Mouse (Mus musculus) midbrain, embryonic 10.5 days (tissue): ENCODE data around the gene Ly6g6e. TPM values are rescaled to one million over a fixed set of nuclear protein-coding genes. Genes with fewer than 3 reads are reported as not detected.
A peak's percentile ranks its signal among the peaks of the same experiment; 100 is the strongest.

ENCODE experiments used
- DNase-seq: peaks from one replicate; pipeline ENCODE4 v3.0.0-alpha.2; 2017; ENCODE audit warnings: low spot score
- H3K27ac ChIP-seq: fragments of 300-500 bp; sonication (generic); replicated peaks from 2 replicates; pipeline ENCODE4 v1.5.1; 2016; ENCODE audit warnings: mild to moderate bottlenecking
- H3K27me3 ChIP-seq: fragments of 300-500 bp; sonication (generic); 2 replicates; pipeline ENCODE4 v1.6.1; 2016; ENCODE audit warnings: low read depth, mild to moderate bottlenecking; ENCODE audit not compliant: poor library complexity, severe bottlenecking
- H3K36me3 ChIP-seq: fragments of 300-500 bp; sonication (generic); 2 replicates; pipeline ENCODE4 v1.6.1; 2016; ENCODE audit warnings: mild to moderate bottlenecking, moderate library complexity
- H3K4me1 ChIP-seq: fragments of 300-500 bp; sonication (generic); 2 replicates; pipeline ENCODE4 v1.6.1; 2016
- H3K4me3 ChIP-seq: fragments of 300-500 bp; sonication (generic); 2 replicates; pipeline ENCODE4 v1.5.1; 2016; ENCODE audit warnings: mild to moderate bottlenecking, moderate library complexity
- H3K9me3 ChIP-seq: fragments of 300-500 bp; sonication (generic); replicated peaks from 2 replicates; pipeline ENCODE4 v1.6.1; 2016; ENCODE audit warnings: mild to moderate bottlenecking
- WGBS: fragments of 180-500 bp; shearing (Covaris S2); methylation state at CpG from one replicate; pipeline ENCODE4 v1.1.7; 2016; 5-methylcytosine and 5-hydroxymethylcytosine counted together
- polyA plus RNA-seq: library from polyadenylated mRNA; unstranded; fragments of >200 nt; fragmentation: Nextera tagmentation; extraction: Ambion mirVana; gene quantifications from 2 replicates; pipeline ENCODE4 v1.2.1, GENCODE M21; 2016

Ly6g6e gene
- polyA plus RNA-seq, 1 experiment from 2014 or later: 0.59 TPM

DNA sequence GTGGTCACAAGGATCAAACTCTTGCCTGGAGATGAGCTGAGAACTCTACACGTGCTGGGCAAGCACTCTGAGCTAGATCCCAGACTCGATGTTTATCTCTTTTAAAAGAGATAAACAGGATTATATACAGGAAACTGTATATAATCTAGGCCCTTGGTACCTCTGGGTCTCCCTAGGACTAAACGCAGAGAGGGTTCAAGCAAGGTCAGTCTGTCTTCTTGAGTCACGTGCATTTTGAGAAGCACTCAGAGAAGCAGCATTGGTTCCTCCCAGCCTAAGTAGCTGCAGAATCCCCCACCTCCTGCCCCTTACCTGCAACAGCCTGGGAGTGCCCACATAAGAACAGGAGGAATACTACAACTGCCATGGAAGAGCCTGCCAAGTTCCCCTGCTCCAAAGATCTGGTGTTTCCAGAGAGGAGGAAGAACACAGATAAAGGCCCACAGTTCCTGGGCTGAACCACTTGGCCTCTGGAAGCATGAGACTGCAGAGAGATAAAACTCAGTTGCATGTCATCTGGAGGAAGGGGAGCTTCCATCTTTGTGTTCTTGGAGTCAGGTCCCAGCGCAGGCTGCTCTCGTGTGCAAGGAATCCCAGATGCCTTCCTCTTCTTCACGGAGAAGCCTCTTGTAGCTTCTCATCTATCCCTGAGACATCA lies 8.6 kb downstream of the Ly6g6e start, which contains the start of gene Ly6g6f:
Ly6g6f (minus strand) TSS at position 403 of the 658 bp plus-strand sequence.
- Histone ChIP-seq H3K4me3 (no peak within 1 kb of the TSS), H3K27ac (no peak within 1 kb of the TSS), H3K9me3 (no peaks in the 10 kb centered on the region), H3K27me3 (no peaks in the 10 kb centered on the region), H3K4me1 (peaks cover 10% of the 10 kb centered on the region), H3K36me3 (peaks cover under 1% of the 10 kb centered on the region; the same call in 1 of the 2 replicates)
- DNase-seq: no peak
- 86% methylated on average over 7 of the region's 7 CpGs for WGBS

DNA sequence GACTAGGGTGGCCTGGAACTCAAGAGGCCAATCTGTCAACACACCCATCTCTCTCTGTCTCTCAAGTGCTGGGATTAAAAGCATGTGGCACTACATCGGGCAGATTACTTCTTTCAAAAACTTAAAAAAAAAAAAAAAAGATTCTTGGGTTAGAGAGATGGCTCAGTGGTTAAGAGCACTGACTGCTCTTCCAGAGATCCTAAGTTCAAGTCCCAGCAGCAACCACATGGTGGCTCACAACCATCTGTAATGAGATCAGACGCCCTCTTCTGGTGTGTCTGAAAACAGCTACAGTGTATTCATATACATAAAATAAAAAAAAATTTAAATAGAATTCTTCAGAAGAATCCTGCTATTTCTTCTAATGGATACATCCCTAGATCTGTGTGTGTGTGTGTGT lies 11.4 kb downstream of the Ly6g6e start:
- no peak for DNase-seq
- 57% methylated on average over 2 of the region's 2 CpGs for WGBS
- H3K36me3 ChIP-seq: peaks cover 28% of the 10 kb centered on the region

DNA sequence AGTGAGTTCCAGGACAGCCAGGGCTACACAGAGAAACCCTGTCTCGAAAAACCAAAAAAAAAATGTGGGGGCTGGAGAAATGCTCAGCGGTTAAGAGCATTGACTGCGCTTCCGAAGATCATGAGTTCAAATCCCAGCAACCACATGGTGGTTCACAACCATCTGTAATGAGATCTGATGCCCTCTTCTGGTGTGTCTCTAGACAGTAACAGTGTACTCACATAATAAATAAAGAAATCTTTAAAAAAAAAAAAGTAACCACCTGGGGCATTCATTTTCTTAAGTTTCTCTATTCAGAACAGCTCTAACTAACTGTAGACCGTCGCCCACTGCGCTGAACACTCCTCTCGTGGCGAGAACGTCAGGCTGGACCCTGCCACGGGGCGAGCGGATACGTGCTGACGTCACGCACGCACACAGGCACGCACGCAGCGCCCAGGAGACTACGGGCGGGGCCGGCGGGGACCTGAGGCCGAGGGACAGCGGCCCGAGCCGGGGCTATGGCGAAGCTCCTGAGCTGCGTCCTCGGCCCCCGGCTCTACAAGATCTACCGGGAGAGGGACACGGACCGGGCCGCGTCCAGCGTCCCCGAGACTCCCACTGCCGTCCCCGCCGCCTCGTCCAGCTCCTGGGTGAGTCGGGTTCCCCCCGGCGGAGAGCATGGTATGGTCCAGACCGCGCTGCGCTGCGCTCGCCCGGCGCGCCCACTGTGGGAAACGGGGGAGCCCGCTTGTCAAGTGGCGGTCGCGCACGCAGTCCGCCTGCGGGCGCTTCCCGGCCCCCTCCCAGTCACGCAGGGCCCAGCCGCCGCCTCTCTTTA lies 12.3 kb downstream of the Ly6g6e start, which contains the start of gene Abhd16a:
Abhd16a (plus strand) TSS at position 439 of the 820 bp plus-strand sequence.
- peak; percentile 95 for DNase-seq
- WGBS: 3% methylated on average over 67 of the region's 67 CpGs
- peaks cover 14% of the 10 kb centered on the region for H3K4me1 ChIP-seq
- no peaks in the 10 kb centered on the region for H3K9me3 ChIP-seq
- peaks cover 37% of the 10 kb centered on the region for H3K36me3 ChIP-seq
- peak within 1 kb of the TSS; percentile 82 for H3K4me3 ChIP-seq
- H3K27ac ChIP-seq: peak within 1 kb of the TSS; percentile 99
- no peaks in the 10 kb centered on the region for H3K27me3 ChIP-seq

More for the DNA sequence above, 11.4 kb downstream of the Ly6g6e start:
- Histone ChIP-seq H3K27ac (no peak overlapping the region), H3K9me3 (no peaks in the 10 kb centered on the region), H3K27me3 (no peaks in the 10 kb centered on the region), H3K4me3 (no peak overlapping the region), H3K4me1 (peaks cover 14% of the 10 kb centered on the region)

DNA sequence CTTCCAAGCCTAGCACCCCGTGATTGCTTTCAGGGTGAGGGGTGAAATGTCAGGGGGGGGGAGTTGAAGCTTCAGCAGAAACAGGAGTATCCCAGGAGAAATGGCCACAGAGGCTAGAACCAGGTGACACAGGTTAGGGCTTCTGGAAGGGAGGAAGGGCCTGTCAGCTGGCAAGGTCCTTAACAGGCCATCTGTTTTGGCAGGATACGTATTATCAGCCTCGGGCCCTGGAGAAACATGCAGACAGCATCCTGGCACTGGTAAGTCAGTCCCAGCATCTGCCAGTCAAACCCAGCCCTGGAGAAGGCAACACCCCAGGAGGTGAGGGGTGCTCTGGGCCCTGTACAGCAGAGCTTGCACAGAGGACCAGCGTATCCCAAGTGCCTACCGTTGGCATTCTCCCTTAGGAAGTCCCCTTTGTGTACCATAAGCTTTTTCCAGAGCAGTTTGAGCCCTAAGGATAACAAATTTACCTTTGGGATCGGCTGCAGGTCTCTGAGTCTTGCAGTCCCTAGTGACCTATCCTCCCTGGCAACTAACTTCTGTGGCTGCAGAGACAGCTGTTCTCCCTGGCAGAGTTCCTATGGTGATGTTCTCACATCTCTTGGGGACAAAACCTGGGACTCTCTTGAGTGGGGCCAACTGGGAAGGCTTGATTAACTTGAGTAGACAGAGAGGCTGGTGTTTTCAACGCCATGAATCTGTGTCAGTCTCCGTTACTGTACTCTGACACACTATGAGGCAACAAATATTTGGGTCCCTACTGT lies 13.6 kb downstream of the Ly6g6e start:
- DNase-seq: no peak
- Histone ChIP-seq H3K4me1 (peaks cover 14% of the 10 kb centered on the region), H3K36me3 (peaks cover 50% of the 10 kb centered on the region), H3K27ac (peak overlapping the region; percentile 99; the same call in 1 of the 2 replicates), H3K9me3 (no peaks in the 10 kb centered on the region), H3K27me3 (no peaks in the 10 kb centered on the region), H3K4me3 (peak overlapping the region; percentile 82)
- WGBS: 81% methylated on average over 8 of the region's 8 CpGs

DNA sequence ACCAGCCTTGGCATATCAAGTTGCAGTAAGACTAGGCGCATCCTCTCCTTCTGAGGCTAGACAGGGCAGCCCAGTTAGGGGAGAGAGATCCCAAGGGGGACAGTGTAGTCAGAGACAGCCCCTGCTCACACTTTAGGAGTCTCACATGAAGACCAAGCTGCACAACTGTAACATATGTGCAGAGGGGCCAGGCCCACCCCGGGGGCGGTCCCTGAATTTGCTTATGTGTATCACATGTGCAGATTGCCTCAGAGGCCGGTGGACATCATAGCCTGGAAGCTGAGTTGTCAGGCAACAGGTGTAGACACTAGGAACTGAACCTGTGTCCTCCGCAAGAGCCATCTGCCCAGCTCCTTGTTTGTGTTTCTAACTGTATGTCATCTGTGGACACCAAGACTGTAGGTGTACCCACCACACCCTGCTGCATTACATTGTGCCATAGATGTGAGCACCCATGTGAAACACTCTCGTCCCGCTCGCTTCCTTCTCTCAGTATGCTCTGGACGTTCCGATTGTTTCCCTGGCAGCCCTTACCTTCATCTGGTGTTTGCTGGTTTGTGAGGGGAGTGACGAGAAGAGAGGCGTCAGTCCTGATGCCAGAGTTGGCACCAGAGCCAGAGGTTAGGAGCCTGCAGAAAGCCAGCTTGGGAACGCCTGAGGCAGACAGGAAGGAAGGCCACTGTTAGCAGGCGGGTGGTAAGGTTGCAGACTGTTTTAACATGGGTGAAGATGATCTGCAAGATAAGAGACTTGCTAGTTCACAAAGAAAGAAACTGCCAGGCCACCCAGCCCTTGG lies 15.9 kb downstream of the Ly6g6e start:
- H3K27ac ChIP-seq: no peak overlapping the region
- H3K4me1 ChIP-seq: peaks cover 14% of the 10 kb centered on the region
- no peaks in the 10 kb centered on the region for H3K9me3 ChIP-seq
- 91% methylated on average over 14 of the region's 14 CpGs for WGBS
- no peaks in the 10 kb centered on the region for H3K27me3 ChIP-seq
- no peak for DNase-seq
- H3K4me3 ChIP-seq: no peak overlapping the region
- peaks cover 73% of the 10 kb centered on the region for H3K36me3 ChIP-seq

DNA sequence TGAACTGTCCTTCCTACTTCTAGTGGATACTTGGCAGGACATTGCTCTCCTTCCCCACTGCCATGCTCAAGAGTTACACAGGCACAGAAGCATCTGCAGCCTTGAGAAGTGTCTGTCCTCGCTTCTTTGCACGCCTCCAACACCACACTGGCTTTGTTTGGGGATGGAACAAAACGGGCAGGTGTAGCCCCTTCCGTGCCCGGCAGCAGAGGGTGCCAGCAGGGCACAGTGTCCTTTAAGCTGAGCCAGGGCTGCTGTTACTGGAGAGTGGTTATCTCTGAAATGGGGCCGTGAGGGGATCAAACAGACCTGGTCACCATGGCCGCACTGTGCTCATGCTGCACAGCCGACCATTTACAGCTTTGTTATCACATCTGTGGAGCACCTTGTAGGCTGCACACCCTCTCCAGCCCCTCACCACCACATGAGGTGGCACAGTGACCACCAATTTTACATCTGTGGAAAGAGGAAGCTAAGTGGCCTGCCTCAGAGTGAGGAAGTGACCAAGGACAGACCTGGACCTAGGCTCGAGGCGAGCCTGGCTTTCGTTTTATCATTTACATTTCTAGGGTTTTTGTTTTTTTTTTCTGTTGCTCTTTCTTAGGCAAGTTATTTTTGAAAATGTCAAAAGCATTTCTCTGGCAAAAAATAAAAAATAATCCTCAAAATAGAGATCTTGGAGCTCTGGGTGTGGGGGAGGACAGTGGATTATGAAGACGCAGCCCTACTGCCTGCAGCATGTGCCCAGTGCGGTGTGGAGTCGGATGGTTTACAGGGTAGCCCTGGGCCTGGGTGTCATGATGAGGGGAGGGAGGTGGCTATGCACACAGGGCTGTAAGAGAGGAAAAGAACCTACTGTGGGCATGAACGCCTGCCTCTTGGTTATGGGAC lies 18.0 kb downstream of the Ly6g6e start:
- WGBS: 91% methylated on average over 15 of the region's 15 CpGs
- Histone ChIP-seq H3K4me1 (peaks cover 12% of the 10 kb centered on the region), H3K27me3 (no peaks in the 10 kb centered on the region), H3K36me3 (peaks cover 93% of the 10 kb centered on the region), H3K4me3 (no peak overlapping the region), H3K9me3 (no peaks in the 10 kb centered on the region), H3K27ac (no peak overlapping the region)
- no peak for DNase-seq

DNA sequence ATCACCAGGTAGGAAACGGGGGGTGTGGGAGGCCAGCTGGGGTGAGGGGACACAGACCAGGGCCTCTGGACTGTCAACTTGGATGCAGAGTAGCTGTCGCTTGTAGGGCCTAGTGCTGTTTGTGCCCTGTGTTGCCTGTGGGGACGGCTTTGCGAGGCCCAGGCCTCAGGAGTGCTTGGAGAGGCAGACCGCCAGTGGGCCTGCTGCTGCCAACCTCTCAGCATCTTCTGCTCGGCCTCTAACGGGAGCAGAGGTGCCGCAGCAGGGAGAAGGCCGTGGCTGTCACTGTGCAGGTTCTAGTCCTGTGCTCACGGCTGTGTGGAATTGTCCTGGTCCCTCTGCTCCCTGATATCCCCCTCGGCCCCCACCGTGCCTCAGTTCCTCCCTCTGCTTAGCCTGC lies 19.9 kb downstream of the Ly6g6e start:
- no peak overlapping the region for H3K4me3 ChIP-seq
- no peaks in the 10 kb centered on the region for H3K9me3 ChIP-seq
- WGBS: 82% methylated on average over 12 of the region's 12 CpGs
- no peaks in the 10 kb centered on the region for H3K27me3 ChIP-seq
- no peak overlapping the region for H3K27ac ChIP-seq
- DNase-seq: no peak
- H3K4me1 ChIP-seq: no peaks in the 10 kb centered on the region
- H3K36me3 ChIP-seq: peaks cover 99% of the 10 kb centered on the region

DNA sequence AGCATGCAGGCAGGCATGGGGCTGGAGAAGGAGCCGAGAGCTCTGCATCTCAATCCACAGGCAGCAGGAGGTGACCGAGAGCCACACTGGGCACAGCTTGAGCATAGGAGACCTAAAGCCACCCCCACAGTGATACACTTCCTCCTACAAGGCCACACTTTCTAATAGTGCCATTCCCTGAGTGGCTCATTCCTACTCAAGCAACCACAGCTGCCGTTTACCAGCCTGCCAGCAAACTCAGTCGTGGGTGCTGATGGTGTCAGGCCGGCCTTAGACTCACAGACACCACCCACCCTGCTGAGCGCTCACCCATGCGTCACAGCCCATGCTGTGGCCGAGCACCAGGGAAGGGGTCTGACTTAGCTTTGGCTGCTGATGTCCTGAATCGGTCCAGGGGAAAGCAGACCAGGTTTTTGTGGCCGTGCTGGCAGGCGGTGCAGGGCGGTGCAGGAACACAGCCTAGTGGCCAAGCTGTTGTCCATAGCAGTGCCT lies 20.5 kb downstream of the Ly6g6e start:
- H3K27me3 ChIP-seq: no peaks in the 10 kb centered on the region
- no peak overlapping the region for H3K27ac ChIP-seq
- H3K4me3 ChIP-seq: no peak overlapping the region
- WGBS: 74% methylated on average over 12 of the region's 12 CpGs
- peaks cover 99% of the 10 kb centered on the region for H3K36me3 ChIP-seq
- no peaks in the 10 kb centered on the region for H3K9me3 ChIP-seq
- DNase-seq: no peak
- no peaks in the 10 kb centered on the region for H3K4me1 ChIP-seq

DNA sequence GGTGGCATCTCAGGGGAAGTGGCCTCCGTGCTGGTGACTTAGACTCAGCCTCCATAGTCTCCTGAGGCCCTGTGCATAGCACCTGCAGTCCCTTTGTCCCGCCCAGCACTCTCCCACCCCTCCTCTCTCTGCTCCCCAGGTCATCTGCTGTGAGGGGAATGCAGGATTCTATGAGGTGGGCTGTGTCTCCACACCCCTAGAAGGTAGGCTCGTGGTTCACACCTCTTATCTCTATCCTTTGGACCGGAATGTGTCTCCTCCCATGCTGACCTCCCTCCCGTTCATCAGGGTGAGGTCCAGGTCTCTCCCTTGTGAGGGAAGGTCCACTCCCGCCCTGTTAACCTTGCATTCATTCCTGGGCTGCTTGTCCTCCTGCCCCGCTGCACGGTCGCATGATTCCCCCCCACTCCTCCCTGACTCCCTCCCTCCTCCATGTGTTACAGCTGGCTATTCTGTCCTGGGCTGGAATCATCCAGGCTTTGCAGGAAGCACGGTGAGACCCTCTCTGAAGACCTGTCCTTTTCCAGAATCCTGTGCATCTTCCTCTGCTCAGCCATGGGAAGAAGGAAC lies 23.6 kb downstream of the Ly6g6e start:
- Histone ChIP-seq H3K4me1 (no peaks in the 10 kb centered on the region), H3K9me3 (no peaks in the 10 kb centered on the region), H3K36me3 (peaks cover 88% of the 10 kb centered on the region), H3K4me3 (no peak overlapping the region), H3K27me3 (no peaks in the 10 kb centered on the region), H3K27ac (no peak overlapping the region)
- DNase-seq: no peak
- 77% methylated on average over 10 of the region's 10 CpGs for WGBS

DNA sequence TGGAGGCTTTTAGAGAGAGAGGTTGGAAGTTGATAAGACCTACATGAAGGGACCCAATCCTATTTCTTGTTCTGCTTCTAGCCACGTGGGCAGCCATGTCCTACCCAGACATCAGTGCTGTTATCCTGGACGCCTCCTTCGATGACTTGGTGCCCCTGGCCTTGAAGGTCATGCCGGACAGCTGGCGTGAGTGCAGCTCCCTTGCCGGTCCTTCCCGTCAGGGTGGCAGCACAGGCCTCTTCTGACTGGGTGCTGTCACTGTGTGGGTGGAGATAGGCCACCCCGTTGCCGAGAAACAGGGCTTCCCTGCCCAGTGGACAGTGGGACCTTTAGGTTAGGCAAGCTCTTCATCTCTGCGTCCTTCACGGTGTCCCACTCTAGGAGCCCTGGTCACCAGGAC lies 24.5 kb downstream of the Ly6g6e start:
- H3K4me1 ChIP-seq: peaks cover 8% of the 10 kb centered on the region
- no peak overlapping the region for H3K27ac ChIP-seq
- peaks cover 79% of the 10 kb centered on the region for H3K36me3 ChIP-seq
- no peaks in the 10 kb centered on the region for H3K27me3 ChIP-seq
- 91% methylated on average over 11 of the region's 11 CpGs for WGBS
- H3K9me3 ChIP-seq: no peaks in the 10 kb centered on the region
- no peak for DNase-seq
- no peak overlapping the region for H3K4me3 ChIP-seq

DNA sequence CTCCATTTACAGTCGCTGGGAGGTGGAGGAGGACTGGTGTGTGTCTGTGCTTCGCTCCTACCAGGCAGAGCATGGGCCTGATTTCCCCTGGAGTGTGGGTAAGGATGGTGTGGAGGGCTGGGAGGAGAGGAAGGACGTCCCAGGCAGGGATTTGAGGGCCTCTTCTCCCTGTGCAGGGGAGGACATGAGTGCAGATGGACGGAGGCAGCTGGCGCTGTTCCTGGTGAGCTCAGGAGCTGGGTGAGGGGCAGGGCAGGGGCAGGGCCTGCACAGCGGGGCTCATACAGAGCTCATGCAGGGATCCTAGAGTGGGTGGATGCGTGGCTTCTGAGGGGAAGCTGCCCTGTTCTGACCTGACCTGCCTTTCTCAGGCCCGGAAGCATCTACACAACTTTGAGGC lies 25.6 kb downstream of the Ly6g6e start:
- Histone ChIP-seq H3K4me3 (no peak overlapping the region), H3K9me3 (no peaks in the 10 kb centered on the region), H3K27me3 (no peaks in the 10 kb centered on the region), H3K27ac (no peak overlapping the region), H3K4me1 (peaks cover 12% of the 10 kb centered on the region), H3K36me3 (peaks cover 68% of the 10 kb centered on the region)
- 80% methylated on average over 8 of the region's 8 CpGs for WGBS
- no peak for DNase-seq
